Mouse (Mus musculus) midbrain, embryonic 10.5 days (tissue): ENCODE results near the gene Wdr93. TPM values are rescaled to one million over a fixed set of nuclear protein-coding genes. Genes with fewer than 3 reads are reported as not detected.

Source experiments
- DNase-seq: peaks from one replicate; pipeline ENCODE4 v3.0.0-alpha.2; 2017; ENCODE audit warnings: low spot score
- H3K27ac ChIP-seq: fragments of 300-500 bp; sonication (generic); replicated peaks from 2 replicates; pipeline ENCODE4 v1.5.1; 2016; ENCODE audit warnings: mild to moderate bottlenecking
- H3K27me3 ChIP-seq: fragments of 300-500 bp; sonication (generic); 2 replicates; pipeline ENCODE4 v1.6.1; 2016; ENCODE audit warnings: low read depth, mild to moderate bottlenecking; ENCODE audit not compliant: poor library complexity, severe bottlenecking
- H3K36me3 ChIP-seq: fragments of 300-500 bp; sonication (generic); 2 replicates; pipeline ENCODE4 v1.6.1; 2016; ENCODE audit warnings: mild to moderate bottlenecking, moderate library complexity
- H3K4me1 ChIP-seq: fragments of 300-500 bp; sonication (generic); 2 replicates; pipeline ENCODE4 v1.6.1; 2016
- H3K4me3 ChIP-seq: fragments of 300-500 bp; sonication (generic); 2 replicates; pipeline ENCODE4 v1.5.1; 2016; ENCODE audit warnings: mild to moderate bottlenecking, moderate library complexity
- H3K9me3 ChIP-seq: fragments of 300-500 bp; sonication (generic); replicated peaks from 2 replicates; pipeline ENCODE4 v1.6.1; 2016; ENCODE audit warnings: mild to moderate bottlenecking
- WGBS: fragments of 180-500 bp; shearing (Covaris S2); methylation state at CpG from one replicate; pipeline ENCODE4 v1.1.7; 2016; 5-methylcytosine and 5-hydroxymethylcytosine counted together
- polyA plus RNA-seq: library from polyadenylated mRNA; unstranded; fragments of >200 nt; fragmentation: Nextera tagmentation; extraction: Ambion mirVana; gene quantifications from 2 replicates; pipeline ENCODE4 v1.2.1, GENCODE M21; 2016

The Wdr93 gene
- polyA plus RNA-seq, 1 experiment from 2014 or later: 0.22 TPM

- Histone ChIP-seq H3K4me3 (peak overlapping the region; percentile 57), H3K4me1 (peaks cover 37% of the 10 kb centered on the region), H3K9me3 (no peaks in the 10 kb centered on the region), H3K27me3 (peaks cover 86% of the 10 kb centered on the region), H3K36me3 (no peaks in the 10 kb centered on the region), H3K27ac (peak overlapping the region; percentile 71; the same call in 1 of the 2 replicates)
- peak; percentile 69 for DNase-seq
- 2% methylated on average over 80 of the region's 80 CpGs for WGBS
These were observed 49.9 kb downstream of the Wdr93 start for GRCm38 (mm10) chr7:79792635-79793421.

- Histone ChIP-seq H3K36me3 (no peaks in the 10 kb centered on the region), H3K27me3 (peaks cover 87% of the 10 kb centered on the region), H3K9me3 (no peaks in the 10 kb centered on the region), H3K4me3 (peak within 1 kb of the TSS; percentile 57), H3K27ac (peak within 1 kb of the TSS; percentile 71; the same call in 1 of the 2 replicates), H3K4me1 (peaks cover 40% of the 10 kb centered on the region)
- DNase-seq: no peak
- WGBS: 70% methylated on average over 6 of the region's 6 CpGs
These were observed 50.7 kb downstream of the Wdr93 start, which contains the start of gene Mesp1 for GRCm38 (mm10) chr7:79793688-79794087. Gene Mesp1 (minus strand): TSS chr7:79793788.

- Histone ChIP-seq H3K27ac (no peak overlapping the region), H3K4me1 (peaks cover 12% of the 10 kb centered on the region), H3K27me3 (peaks cover 54% of the 10 kb centered on the region), H3K9me3 (no peaks in the 10 kb centered on the region), H3K4me3 (no peak overlapping the region), H3K36me3 (no peaks in the 10 kb centered on the region)
- no peak for DNase-seq
- WGBS: 27% methylated on average over 5 of the region's 5 CpGs
These were observed 55.6 kb downstream of the Wdr93 start for GRCm38 (mm10) chr7:79798606-79799005.

GRCm38 (mm10) chr7:79799048-79799447, 56.1 kb downstream of the Wdr93 start:
- peak; percentile 83 for DNase-seq
- WGBS: 4% methylated on average over 8 of the region's 8 CpGs
- peaks cover 50% of the 10 kb centered on the region for H3K27me3 ChIP-seq

GRCm38 (mm10) chr7:79799506-79799905, 56.5 kb downstream of the Wdr93 start:
- Histone ChIP-seq H3K27ac (peak overlapping the region; percentile 23; the same call in 1 of the 2 replicates), H3K9me3 (no peaks in the 10 kb centered on the region), H3K36me3 (no peaks in the 10 kb centered on the region), H3K27me3 (peaks cover 45% of the 10 kb centered on the region), H3K4me3 (no peak overlapping the region), H3K4me1 (peaks cover 12% of the 10 kb centered on the region)
- 75% methylated on average over 6 of the region's 6 CpGs for WGBS
- no peak for DNase-seq

More at GRCm38 (mm10) chr7:79799048-79799447, 56.1 kb downstream of the Wdr93 start:
- H3K4me1 ChIP-seq: peaks cover 12% of the 10 kb centered on the region
- no peak overlapping the region for H3K27ac ChIP-seq
- H3K36me3 ChIP-seq: no peaks in the 10 kb centered on the region
- H3K4me3 ChIP-seq: no peak overlapping the region
- H3K9me3 ChIP-seq: no peaks in the 10 kb centered on the region

GRCm38 (mm10) chr7:79800336-79800735, 57.4 kb downstream of the Wdr93 start:
- Histone ChIP-seq H3K27ac (no peak overlapping the region), H3K4me1 (peaks cover 12% of the 10 kb centered on the region), H3K9me3 (no peaks in the 10 kb centered on the region), H3K4me3 (no peak overlapping the region), H3K36me3 (no peaks in the 10 kb centered on the region), H3K27me3 (peaks cover 37% of the 10 kb centered on the region)
- WGBS: 88% methylated on average over 4 of the region's 4 CpGs
- DNase-seq: no peak

GRCm38 (mm10) chr7:79801391-79801790, 58.4 kb downstream of the Wdr93 start:
- Histone ChIP-seq H3K27ac (no peak overlapping the region), H3K4me3 (no peak overlapping the region), H3K9me3 (no peaks in the 10 kb centered on the region), H3K27me3 (peaks cover 27% of the 10 kb centered on the region), H3K4me1 (peaks cover 12% of the 10 kb centered on the region), H3K36me3 (no peaks in the 10 kb centered on the region)
- no peak for DNase-seq
- WGBS: 75% methylated on average over 11 of the region's 11 CpGs

GRCm38 (mm10) chr7:79802037-79802436, 59.1 kb downstream of the Wdr93 start:
- peaks cover 10% of the 10 kb centered on the region for H3K4me1 ChIP-seq
- 73% methylated on average over 5 of the region's 5 CpGs for WGBS
- H3K36me3 ChIP-seq: no peaks in the 10 kb centered on the region
- peaks cover 26% of the 10 kb centered on the region for H3K27me3 ChIP-seq
- DNase-seq: no peak
- no peak overlapping the region for H3K4me3 ChIP-seq
- H3K9me3 ChIP-seq: no peaks in the 10 kb centered on the region
- no peak overlapping the region; the same call in 1 of the 2 replicates for H3K27ac ChIP-seq

- Histone ChIP-seq H3K4me3 (no peak overlapping the region), H3K27ac (no peak overlapping the region), H3K36me3 (no peaks in the 10 kb centered on the region), H3K27me3 (peaks cover 9% of the 10 kb centered on the region; the same call in 1 of the 2 replicates), H3K9me3 (no peaks in the 10 kb centered on the region), H3K4me1 (no peaks in the 10 kb centered on the region)
- WGBS: 82% methylated on average over 2 of the region's 2 CpGs
- DNase-seq: no peak
These were observed 60.9 kb downstream of the Wdr93 start for GRCm38 (mm10) chr7:79803887-79804286.

- H3K27ac ChIP-seq: no peak overlapping the region
- no peaks in the 10 kb centered on the region for H3K9me3 ChIP-seq
- no peaks in the 10 kb centered on the region for H3K36me3 ChIP-seq
- no peak overlapping the region for H3K4me3 ChIP-seq
- DNase-seq: no peak
- 89% methylated on average over 7 of the region's 7 CpGs for WGBS
- peaks cover 9% of the 10 kb centered on the region for H3K4me1 ChIP-seq
- H3K27me3 ChIP-seq: peaks cover 41% of the 10 kb centered on the region
These were observed 65.6 kb downstream of the Wdr93 start for GRCm38 (mm10) chr7:79808561-79808960.

- peak within 1 kb of the TSS; percentile 51 for H3K4me3 ChIP-seq
- H3K27ac ChIP-seq: peak within 1 kb of the TSS; percentile 81
These were observed 67.9 kb downstream of the Wdr93 start, which contains the start of gene Mesp2 for GRCm38 (mm10) chr7:79810611-79811506. Gene Mesp2 (plus strand): TSS chr7:79810727.

GRCm38 (mm10) chr7:79813409-79813808, 70.4 kb downstream of the Wdr93 start:
- Histone ChIP-seq H3K27ac (no peak overlapping the region), H3K4me1 (peaks cover 12% of the 10 kb centered on the region), H3K9me3 (no peaks in the 10 kb centered on the region), H3K36me3 (no peaks in the 10 kb centered on the region), H3K4me3 (no peak overlapping the region), H3K27me3 (peaks cover 59% of the 10 kb centered on the region)
- 83% methylated on average over 1 of the region's 1 CpGs for WGBS
- no peak for DNase-seq

More at GRCm38 (mm10) chr7:79810611-79811506, 67.9 kb downstream of the Wdr93 start, which contains the start of gene Mesp2:
- WGBS: 21% methylated on average over 71 of the region's 71 CpGs
- peaks cover 9% of the 10 kb centered on the region for H3K4me1 ChIP-seq
- H3K9me3 ChIP-seq: no peaks in the 10 kb centered on the region
- no peaks in the 10 kb centered on the region for H3K36me3 ChIP-seq
- DNase-seq: peak; percentile 77
- peaks cover 41% of the 10 kb centered on the region for H3K27me3 ChIP-seq
